Mouse (Mus musculus) stomach, postnatal 0 days (tissue): ENCODE data around the gene Galnt6. TPM values are rescaled to one million over a fixed set of nuclear protein-coding genes. Genes with fewer than 3 reads are reported as not detected.

Experiments used
- ATAC-seq: fragments of 200-750 bp; cut with Nextera tagmentation; 2 replicates; pipeline ENCODE4 v1.8.0; 2017; ENCODE audit not compliant: low FRiP score, low TSS enrichment
- DNase-seq: peaks from one replicate; pipeline ENCODE4 v3.0.0-alpha.2; 2016; ENCODE audit warnings: low spot score
- H3K27ac ChIP-seq: fragments of 300-500 bp; sonication (generic); replicated peaks from 2 replicates; pipeline ENCODE4 v1.5.1; 2014; ENCODE audit warnings: mild to moderate bottlenecking, control low read depth
- H3K27me3 ChIP-seq: fragments of 300-500 bp; sonication (generic); 2 replicates; pipeline ENCODE4 v1.6.1; 2014; ENCODE audit warnings: low read length; ENCODE audit not compliant: control insufficient read depth, insufficient read depth
- H3K36me3 ChIP-seq: fragments of 300-500 bp; sonication (generic); 2 replicates; pipeline ENCODE4 v1.6.1; 2014; ENCODE audit warnings: low read length, mixed read lengths; ENCODE audit not compliant: control insufficient read depth, insufficient read depth
- H3K4me1 ChIP-seq: fragments of 300-500 bp; sonication (generic); replicated peaks from 2 replicates; pipeline ENCODE4 v1.6.1; 2014; ENCODE audit warnings: antibody characterized with exemption; ENCODE audit not compliant: control insufficient read depth, insufficient read depth
- H3K4me2 ChIP-seq: fragments of 300-500 bp; sonication (generic); replicated peaks from 2 replicates; pipeline ENCODE4 v1.6.1; 2014; ENCODE audit warnings: low read depth, mild to moderate bottlenecking, control low read depth, moderate library complexity
- H3K4me3 ChIP-seq: fragments of 300-500 bp; sonication (generic); 2 replicates; pipeline ENCODE4 v1.5.1; 2014; ENCODE audit warnings: low read depth, low read length, control low read depth
- H3K9ac ChIP-seq: fragments of 300-500 bp; sonication (generic); 2 replicates; pipeline ENCODE4 v1.6.1; 2014; ENCODE audit warnings: mild to moderate bottlenecking, low read length, control low read depth, mixed read lengths
- H3K9me3 ChIP-seq: fragments of 300-500 bp; sonication (generic); 2 replicates; pipeline ENCODE4 v1.6.1; 2016; ENCODE audit warnings: low read length; ENCODE audit not compliant: control insufficient read depth
- CTCF ChIP-seq: IDR thresholded peaks from 2 replicates; pipeline ENCODE4 v1.5.1; 2016; ENCODE audit warnings: antibody characterized with exemption, low read depth, mild to moderate bottlenecking, moderate library complexity
- EP300 ChIP-seq: optimal IDR thresholded peaks from 2 replicates; pipeline ENCODE3; 2016; ENCODE audit warnings: antibody characterized with exemption
- WGBS: fragments of 180-500 bp; shearing (Covaris S2); extraction: QIAGEN DNeasy Blood & Tissue Kit; methylation state at CpG from one replicate; pipeline ENCODE4 v1.1.7; 2014; 5-methylcytosine and 5-hydroxymethylcytosine counted together
- polyA plus RNA-seq: library from polyadenylated mRNA; unstranded; fragments of >200 nt; fragmentation: Nextera tagmentation; extraction: Ambion mirVana; gene quantifications from 2 replicates; pipeline ENCODE4 v1.2.1, GENCODE M21; 2015

Gene Galnt6
- polyA plus RNA-seq, 1 experiment from 2014 or later, result 11.0 TPM

DNA sequence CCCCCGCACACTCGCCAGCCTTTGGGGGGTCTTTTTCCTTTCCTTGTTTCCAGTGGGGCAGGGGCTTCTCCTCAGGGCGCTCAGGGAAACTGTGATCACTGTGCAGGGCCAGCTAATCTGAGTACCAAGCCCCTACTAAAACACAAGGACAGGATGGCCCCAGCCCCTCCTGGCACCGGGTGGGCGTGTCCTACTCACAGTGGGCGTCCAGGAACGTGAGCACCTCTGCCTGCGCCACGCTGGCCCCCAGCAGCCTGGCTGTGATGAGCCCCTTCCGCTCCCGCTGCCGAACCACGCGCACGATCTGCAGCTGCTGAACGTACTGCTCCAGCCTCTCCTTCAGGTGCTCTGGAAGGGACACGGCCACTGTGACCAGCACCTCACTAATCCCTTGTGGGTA lies 25.3 kb downstream of the Galnt6 start:
- H3K36me3 ChIP-seq, result no peaks in the 10 kb centered on the region
- no peak for ATAC-seq
- no peak for DNase-seq
- no peak for TF ChIP-seq EP300
- no peak for TF ChIP-seq CTCF
- no peaks in the 10 kb centered on the region for H3K4me1 ChIP-seq
- no peak overlapping the region for H3K9ac ChIP-seq
- no peak overlapping the region for H3K4me2 ChIP-seq
- no peak overlapping the region for H3K4me3 ChIP-seq
- no peak overlapping the region for H3K27ac ChIP-seq
- 0 out of 2 replicates have a peak, but pooled peaks cover 2% of the 10 kb centered on the region for H3K27me3 ChIP-seq
- no peaks in the 10 kb centered on the region for H3K9me3 ChIP-seq
- WGBS, result 27% methylated on average over 17 of the region's 17 CpGs

DNA sequence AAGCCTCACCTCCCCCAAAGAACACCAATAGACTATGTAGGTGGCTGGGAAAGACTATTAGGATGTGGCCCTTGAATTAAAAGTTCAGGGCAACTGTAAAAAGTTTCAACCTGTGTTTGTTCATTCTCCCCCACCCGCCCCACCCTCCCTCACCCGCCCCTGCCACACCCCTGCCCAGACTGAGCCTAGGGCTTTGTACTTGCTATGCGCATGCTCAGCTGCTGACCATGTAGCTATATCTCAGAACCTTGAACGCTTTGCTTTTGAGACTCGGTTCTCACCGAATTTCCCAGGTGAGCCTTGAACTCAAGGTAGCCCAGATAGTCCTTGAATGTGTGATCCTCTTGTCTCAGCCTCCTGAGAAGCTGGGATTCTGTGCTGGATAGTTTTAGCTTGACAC lies 27.3 kb downstream of the Galnt6 start:
- H3K27ac ChIP-seq, result no peak overlapping the region
- DNase-seq (peak; percentile 59), ATAC-seq (no peak)
- H3K4me3 ChIP-seq, result no peak overlapping the region
- H3K4me1 ChIP-seq, result no peaks in the 10 kb centered on the region
- TF ChIP-seq CTCF (no peak), EP300 (no peak)
- H3K36me3 ChIP-seq, result no peaks in the 10 kb centered on the region
- H3K9ac ChIP-seq, result no peak overlapping the region
- H3K4me2 ChIP-seq, result no peak overlapping the region
- WGBS, result 41% methylated on average over 6 of the region's 6 CpGs
- H3K27me3 ChIP-seq, result 0 out of 2 replicates have a peak, but pooled peaks cover 2% of the 10 kb centered on the region
- H3K9me3 ChIP-seq, result no peaks in the 10 kb centered on the region

DNA sequence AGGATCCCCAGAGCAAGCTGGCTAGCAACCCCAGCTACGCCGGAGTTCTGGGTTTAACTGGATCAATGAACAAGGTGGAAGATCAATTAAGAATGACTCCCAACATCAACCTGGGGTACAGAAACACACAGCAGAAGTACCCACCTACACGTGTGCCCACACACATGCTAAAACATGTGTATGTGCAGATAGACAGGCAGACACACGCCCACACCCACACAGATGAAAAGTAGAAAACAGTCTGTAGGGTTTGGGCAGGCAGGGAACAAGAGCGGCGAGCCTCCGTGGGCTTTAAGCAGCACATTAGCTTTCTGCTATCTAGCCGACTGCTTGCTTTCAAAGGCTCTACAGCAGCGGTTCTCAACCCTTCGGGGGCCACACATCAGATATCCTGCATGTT lies 28.1 kb downstream of the Galnt6 start:
- Histone ChIP-seq H3K9ac (no peak overlapping the region), H3K27ac (peak overlapping the region; percentile 35; the same call in 1 of the 2 replicates)

DNA sequence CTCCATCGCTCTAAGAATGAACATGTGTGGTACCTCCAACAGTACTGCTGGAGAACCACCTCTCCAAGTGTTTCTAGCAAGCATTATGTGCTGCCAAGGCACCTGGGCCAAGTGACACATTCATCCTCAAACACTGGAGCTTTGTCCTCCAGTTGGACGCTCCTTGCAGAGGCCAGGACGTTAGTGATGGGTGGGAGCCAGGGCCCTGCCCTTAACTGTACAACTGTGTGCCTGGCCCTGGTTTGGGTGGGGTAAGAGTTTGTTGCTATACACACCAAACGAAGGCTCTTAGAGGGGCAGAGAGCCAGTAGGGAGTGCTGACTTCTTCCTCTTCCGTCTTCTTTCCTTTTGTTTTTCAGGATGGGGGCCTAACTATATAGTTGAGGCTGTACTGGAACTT lies 28.8 kb downstream of the Galnt6 start:
- H3K9ac ChIP-seq, result no peak overlapping the region
- no peak for TF ChIP-seq CTCF
- peak overlapping the region; percentile 35; the same call in 1 of the 2 replicates for H3K27ac ChIP-seq
- DNase-seq (peak; percentile 67), ATAC-seq (peak; percentile 79)
- no peaks in the 10 kb centered on the region for H3K36me3 ChIP-seq
- 39% methylated on average over 5 of the region's 5 CpGs for WGBS
- no peaks in the 10 kb centered on the region for H3K9me3 ChIP-seq
- H3K27me3 ChIP-seq, result 0 out of 2 replicates have a peak, but pooled peaks cover 2% of the 10 kb centered on the region
- H3K4me1 ChIP-seq, result no peaks in the 10 kb centered on the region
- no peak overlapping the region for H3K4me3 ChIP-seq
- H3K4me2 ChIP-seq, result no peak overlapping the region

More for the DNA sequence above, 28.1 kb downstream of the Galnt6 start:
- Histone ChIP-seq H3K4me2 (no peak overlapping the region), H3K4me1 (no peaks in the 10 kb centered on the region), H3K9me3 (no peaks in the 10 kb centered on the region), H3K4me3 (no peak overlapping the region), H3K27me3 (0 out of 2 replicates have a peak, but pooled peaks cover 2% of the 10 kb centered on the region), H3K36me3 (no peaks in the 10 kb centered on the region)
- no peak for DNase-seq
- WGBS, result 50% methylated on average over 10 of the region's 10 CpGs
- TF ChIP-seq CTCF (no peak), EP300 (no peak)
- no peak for ATAC-seq

DNA sequence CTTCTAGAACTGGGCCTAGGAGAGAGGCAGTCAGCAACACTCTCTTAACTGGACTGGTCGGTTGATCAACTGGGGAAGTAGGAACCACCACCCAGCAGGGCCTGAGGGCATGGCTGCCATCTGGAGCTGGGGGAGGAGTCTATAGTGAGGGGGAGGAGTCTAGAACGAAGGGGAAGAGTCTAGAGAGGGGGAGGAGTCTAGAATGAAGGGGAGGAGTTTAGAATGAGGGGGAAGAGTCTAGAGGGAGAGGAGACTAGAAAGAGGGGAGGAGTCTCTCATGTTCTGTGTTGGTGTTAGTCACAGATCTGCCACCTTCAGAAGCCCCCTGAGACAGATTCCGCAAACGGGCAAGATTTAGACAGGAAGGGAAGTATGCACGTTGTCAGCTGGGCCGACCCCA lies 29.8 kb downstream of the Galnt6 start:
- WGBS, result 75% methylated on average over 6 of the region's 6 CpGs
- no peaks in the 10 kb centered on the region for H3K36me3 ChIP-seq

DNA sequence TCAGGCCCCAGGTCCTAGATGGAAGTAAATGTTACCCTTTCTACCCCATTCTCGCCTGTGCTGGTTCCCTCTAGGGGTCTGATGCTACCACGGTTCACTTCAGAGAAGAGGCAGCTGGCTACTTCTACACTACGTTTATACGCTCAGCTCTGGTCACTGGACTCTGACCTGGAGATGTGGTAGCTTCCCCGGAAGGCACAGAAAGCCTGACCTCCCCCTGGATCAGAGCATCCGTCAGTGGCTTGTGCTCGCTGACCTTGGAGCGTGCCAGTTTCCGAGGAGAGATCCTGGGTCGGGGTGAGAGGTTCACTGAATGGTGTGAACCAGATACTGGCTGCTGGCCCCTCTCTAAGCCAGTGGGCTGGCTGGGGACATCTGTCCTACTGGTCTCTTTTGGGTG lies 31.1 kb downstream of the Galnt6 start:
- H3K4me3 ChIP-seq, result no peak overlapping the region
- DNase-seq, result no peak
- H3K9me3 ChIP-seq, result no peaks in the 10 kb centered on the region
- H3K9ac ChIP-seq, result no peak overlapping the region
- no peak overlapping the region for H3K4me2 ChIP-seq
- H3K27ac ChIP-seq, result no peak overlapping the region
- TF ChIP-seq EP300, result no peak
- no peak for TF ChIP-seq CTCF
- no peaks in the 10 kb centered on the region for H3K4me1 ChIP-seq
- no peaks in the 10 kb centered on the region for H3K27me3 ChIP-seq
- no peak for ATAC-seq
- no peaks in the 10 kb centered on the region for H3K36me3 ChIP-seq
- 67% methylated on average over 10 of the region's 10 CpGs for WGBS

More for the DNA sequence above, 29.8 kb downstream of the Galnt6 start:
- no peak overlapping the region for H3K27ac ChIP-seq
- H3K4me3 ChIP-seq, result no peak overlapping the region
- ATAC-seq (no peak; the same call in 1 of the 2 replicates), DNase-seq (no peak)
- H3K4me1 ChIP-seq, result no peaks in the 10 kb centered on the region
- H3K27me3 ChIP-seq, result 0 out of 2 replicates have a peak, but pooled peaks cover 2% of the 10 kb centered on the region
- no peak overlapping the region for H3K9ac ChIP-seq
- no peak overlapping the region for H3K4me2 ChIP-seq
- no peak for TF ChIP-seq CTCF
- TF ChIP-seq EP300, result no peak
- no peaks in the 10 kb centered on the region for H3K9me3 ChIP-seq
